Mouse (Mus musculus) lung, postnatal 0 days (tissue): ENCODE results near the gene Akr1d1. TPM values are rescaled to one million over a fixed set of nuclear protein-coding genes. Genes with fewer than 3 reads are reported as not detected.
A peak's percentile ranks its signal among the peaks of the same experiment; 100 is the strongest.

Experiments used
- ATAC-seq: fragments of 200-750 bp; cut with Nextera tagmentation; 2 replicates; pipeline ENCODE4 v1.8.0; 2017; ENCODE audit warnings: moderate library complexity
- DNase-seq: peaks from one replicate; pipeline ENCODE4 v3.0.0-alpha.2; 2016; ENCODE audit warnings: low spot score
- H3K27ac ChIP-seq: fragments of 300-500 bp; sonication (generic); 2 replicates; pipeline ENCODE4 v1.5.1; 2014; ENCODE audit warnings: antibody characterized with exemption, mild to moderate bottlenecking, low read length, mixed read lengths
- H3K27me3 ChIP-seq: fragments of 300-500 bp; sonication (generic); replicated peaks from 2 replicates; pipeline ENCODE4 v1.6.1; 2014; ENCODE audit warnings: low read length, mixed read lengths; ENCODE audit not compliant: insufficient read depth
- H3K36me3 ChIP-seq: fragments of 300-500 bp; sonication (generic); 2 replicates; pipeline ENCODE4 v1.6.1; 2014; ENCODE audit warnings: low read length, mixed read lengths; ENCODE audit not compliant: insufficient read depth
- H3K4me1 ChIP-seq: fragments of 300-500 bp; sonication (generic); 2 replicates; pipeline ENCODE4 v1.6.1; 2014; ENCODE audit warnings: antibody characterized with exemption, low read depth, low read length, mixed read lengths; ENCODE audit not compliant: insufficient read depth
- H3K4me2 ChIP-seq: fragments of 300-500 bp; sonication (generic); replicated peaks from 2 replicates; pipeline ENCODE4 v1.6.1; 2014; ENCODE audit warnings: low read depth, mild to moderate bottlenecking, low read length, moderate library complexity, mixed read lengths
- H3K4me3 ChIP-seq: fragments of 300-500 bp; sonication (generic); 2 replicates; pipeline ENCODE4 v1.5.1; 2014; ENCODE audit warnings: low read depth, low read length
- H3K9ac ChIP-seq: fragments of 300-500 bp; sonication (generic); replicated peaks from 2 replicates; pipeline ENCODE4 v1.6.1; 2014; ENCODE audit warnings: low read depth, mild to moderate bottlenecking
- H3K9me3 ChIP-seq: fragments of 300-500 bp; sonication (generic); 2 replicates; pipeline ENCODE4 v1.6.1; 2016; ENCODE audit warnings: low read length, mixed read lengths
- CTCF ChIP-seq: IDR thresholded peaks from 2 replicates; pipeline ENCODE4 v1.5.1; 2016; ENCODE audit warnings: antibody characterized with exemption, mild to moderate bottlenecking
- EP300 ChIP-seq: IDR thresholded peaks from 2 replicates; pipeline ENCODE4 v1.6.1; 2016; ENCODE audit warnings: antibody characterized with exemption, mild to moderate bottlenecking, control low read depth
- WGBS: fragments of 180-500 bp; shearing (Covaris S2); extraction: QIAGEN DNeasy Blood & Tissue Kit; methylation state at CpG from one replicate; pipeline ENCODE4 v1.1.7; 2014; 5-methylcytosine and 5-hydroxymethylcytosine counted together
- polyA plus RNA-seq: library from polyadenylated mRNA; unstranded; fragments of >200 nt; fragmentation: Nextera tagmentation; extraction: Ambion mirVana; gene quantifications from 2 replicates; pipeline ENCODE4 v1.2.1, GENCODE M21; 2015

The Akr1d1 gene
- polyA plus RNA-seq: not detected in 2 replicates

DNA sequence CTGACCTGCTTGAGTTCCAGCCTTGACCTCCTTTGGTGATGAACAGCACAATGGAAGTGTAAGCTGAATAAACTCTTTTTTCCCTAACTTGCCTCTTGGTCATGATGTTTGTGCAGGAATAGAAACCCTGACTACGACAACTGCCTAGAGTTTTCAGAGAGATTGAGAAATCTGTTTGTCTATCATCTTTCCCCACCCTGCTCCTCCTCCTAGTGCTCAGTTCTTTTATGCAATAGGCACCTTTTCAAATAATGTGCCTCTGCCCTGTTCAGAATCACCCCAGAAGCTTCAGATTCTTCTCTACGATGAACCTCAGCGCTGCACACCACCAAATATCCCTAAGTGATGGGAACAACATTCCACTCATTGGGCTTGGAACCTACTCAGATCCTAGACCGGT is at the start of gene Akr1d1:
Akr1d1 (plus strand) TSS at position 234 of the 400 bp plus-strand sequence.
- Histone ChIP-seq H3K4me3 (no peak within 1 kb of the TSS), H3K9me3 (no peaks in the 10 kb centered on the region), H3K36me3 (no peaks in the 10 kb centered on the region), H3K4me2 (no peak within 1 kb of the TSS), H3K27ac (no peak within 1 kb of the TSS), H3K9ac (no peak within 1 kb of the TSS), H3K4me1 (no peaks in the 10 kb centered on the region), H3K27me3 (no peaks in the 10 kb centered on the region)
- 89% methylated on average over 4 of the region's 4 CpGs for WGBS
- TF ChIP-seq CTCF (no peak), EP300 (no peak)
- no peak for ATAC-seq
- no peak for DNase-seq

DNA sequence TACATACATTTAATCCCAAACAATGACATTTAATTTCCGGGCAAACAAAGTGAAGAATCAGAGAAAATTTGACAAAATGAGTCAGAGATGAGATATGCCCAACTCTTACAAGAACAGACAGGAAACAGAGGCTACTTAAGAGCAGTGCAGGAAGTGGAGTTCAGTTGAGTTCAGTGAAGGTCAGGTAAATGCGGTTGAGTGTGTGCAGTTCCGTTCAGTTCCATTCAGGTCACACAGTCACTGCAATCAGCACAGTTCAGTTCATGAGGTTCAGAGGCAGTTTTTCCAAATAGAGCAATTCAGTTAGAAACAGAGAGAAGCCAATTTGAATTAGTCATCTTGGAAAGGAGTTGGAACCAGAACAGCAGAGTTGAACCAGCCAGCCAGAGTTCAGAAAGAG is 48.8 kb upstream of the Akr1d1 start:
- Histone ChIP-seq H3K4me2 (no peak overlapping the region), H3K36me3 (no peaks in the 10 kb centered on the region), H3K4me1 (no peaks in the 10 kb centered on the region), H3K4me3 (no peak overlapping the region), H3K27ac (no peak overlapping the region), H3K9me3 (no peaks in the 10 kb centered on the region), H3K9ac (no peak overlapping the region), H3K27me3 (no peaks in the 10 kb centered on the region)
- WGBS: 60% methylated on average over 3 of the region's 3 CpGs
- no peak for ATAC-seq
- no peak for DNase-seq
- TF ChIP-seq CTCF: no peak

- TF ChIP-seq EP300: no peak
- no peak for TF ChIP-seq CTCF
- Histone ChIP-seq H3K9me3 (no peaks in the 10 kb centered on the region), H3K27ac (no peak overlapping the region), H3K4me1 (no peaks in the 10 kb centered on the region), H3K36me3 (no peaks in the 10 kb centered on the region), H3K4me2 (no peak overlapping the region), H3K9ac (no peak overlapping the region), H3K4me3 (no peak overlapping the region), H3K27me3 (no peaks in the 10 kb centered on the region)
- WGBS: 41% methylated on average over 5 of the region's 5 CpGs
- DNase-seq (no peak), ATAC-seq (no peak)
Observed at GRCm38 (mm10) chr6:37483262-37483661, 46.7 kb upstream of the Akr1d1 start.

DNA sequence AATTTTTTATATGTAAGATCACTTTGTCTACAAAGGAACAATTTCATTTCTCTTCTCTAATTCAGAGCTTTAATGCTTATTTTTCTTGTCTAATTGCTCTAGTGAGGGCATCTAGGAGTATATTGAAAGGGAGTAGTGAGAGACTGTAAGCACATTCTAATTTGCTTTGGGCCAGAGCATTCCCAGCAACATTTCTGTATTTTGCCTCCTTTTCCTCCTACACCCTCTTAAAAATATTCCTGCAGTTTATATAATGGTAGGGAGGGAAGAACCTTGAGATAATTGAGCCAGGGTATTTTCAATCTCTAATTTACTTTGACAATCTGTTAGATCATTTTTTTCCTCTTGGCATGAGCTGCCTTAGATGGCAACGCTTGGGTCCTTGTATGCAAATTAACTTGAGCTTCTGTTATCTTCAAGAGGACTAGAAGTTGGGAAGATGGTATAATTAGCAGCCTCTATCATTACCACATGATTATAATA is 45.3 kb upstream of the Akr1d1 start:
- Histone ChIP-seq H3K9ac (no peak overlapping the region), H3K4me2 (no peak overlapping the region), H3K36me3 (no peaks in the 10 kb centered on the region), H3K4me3 (no peak overlapping the region), H3K27me3 (no peaks in the 10 kb centered on the region), H3K9me3 (no peaks in the 10 kb centered on the region), H3K4me1 (no peaks in the 10 kb centered on the region), H3K27ac (no peak overlapping the region)
- DNase-seq (no peak), ATAC-seq (no peak)
- WGBS: 55% methylated on average over 1 of the region's 1 CpGs
- TF ChIP-seq EP300: no peak
- no peak for TF ChIP-seq CTCF

DNA sequence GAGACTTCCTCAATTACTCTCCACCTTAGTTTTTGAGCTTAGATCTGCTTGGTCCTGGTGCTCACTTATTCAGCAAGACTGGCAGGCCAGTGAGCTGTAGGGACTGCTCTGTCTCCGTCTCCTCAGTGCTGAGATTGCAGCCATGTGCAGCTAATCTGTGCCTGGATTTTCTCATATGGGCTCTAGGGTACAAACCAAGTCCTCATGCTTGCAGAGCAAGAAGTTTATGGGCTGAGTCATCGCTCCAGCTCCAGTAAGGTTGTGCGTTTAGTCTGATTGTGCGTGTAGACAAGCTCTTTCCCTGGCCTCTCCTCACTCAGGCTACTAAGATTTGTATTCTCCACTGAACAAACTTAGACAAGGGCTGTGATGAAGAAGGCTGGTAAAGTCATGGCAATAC is 43.5 kb upstream of the Akr1d1 start:
- H3K4me3 ChIP-seq: no peak overlapping the region
- ATAC-seq: no peak
- DNase-seq: peak; percentile 39
- WGBS: 54% methylated on average over 4 of the region's 4 CpGs
- H3K4me1 ChIP-seq: no peaks in the 10 kb centered on the region
- H3K9ac ChIP-seq: no peak overlapping the region
- H3K36me3 ChIP-seq: no peaks in the 10 kb centered on the region
- no peak overlapping the region for H3K27ac ChIP-seq
- no peaks in the 10 kb centered on the region for H3K27me3 ChIP-seq
- TF ChIP-seq CTCF (no peak), EP300 (no peak)
- no peak overlapping the region for H3K4me2 ChIP-seq
- H3K9me3 ChIP-seq: no peaks in the 10 kb centered on the region

- H3K4me2 ChIP-seq: no peak overlapping the region
- H3K27ac ChIP-seq: no peak overlapping the region
- H3K4me3 ChIP-seq: no peak overlapping the region
- no peak overlapping the region for H3K9ac ChIP-seq
- WGBS: 82% methylated on average over 3 of the region's 3 CpGs
- no peaks in the 10 kb centered on the region for H3K9me3 ChIP-seq
- TF ChIP-seq EP300 (no peak), CTCF (no peak)
- no peaks in the 10 kb centered on the region for H3K4me1 ChIP-seq
- ATAC-seq: no peak
- no peaks in the 10 kb centered on the region for H3K36me3 ChIP-seq
- DNase-seq: no peak
- H3K27me3 ChIP-seq: no peaks in the 10 kb centered on the region
Observed at GRCm38 (mm10) chr6:37492241-37492640, 37.7 kb upstream of the Akr1d1 start.

- DNase-seq: peak; percentile 57
- H3K4me1 ChIP-seq: no peaks in the 10 kb centered on the region
- no peaks in the 10 kb centered on the region for H3K9me3 ChIP-seq
- 27% methylated on average over 1 of the region's 1 CpGs for WGBS
- no peaks in the 10 kb centered on the region for H3K27me3 ChIP-seq
- TF ChIP-seq EP300: peak; percentile 74
- no peak for TF ChIP-seq CTCF
- no peak overlapping the region for H3K9ac ChIP-seq
- no peak overlapping the region for H3K4me3 ChIP-seq
- no peak overlapping the region for H3K27ac ChIP-seq
- H3K36me3 ChIP-seq: no peaks in the 10 kb centered on the region
- H3K4me2 ChIP-seq: no peak overlapping the region
- peak; percentile 82 for ATAC-seq
Observed at GRCm38 (mm10) chr6:37494957-37495356, 35.0 kb upstream of the Akr1d1 start.
